Mouse (Mus musculus): ENCODE results near the gene Cmklr1. TPM values are rescaled to one million over a fixed set of nuclear protein-coding genes. Genes with fewer than 3 reads are reported as not detected.

The Cmklr1 gene
- total and polyA plus RNA-seq, 2 experiments from 2014 or later = 1.1 to 2.7 TPM

DNA sequence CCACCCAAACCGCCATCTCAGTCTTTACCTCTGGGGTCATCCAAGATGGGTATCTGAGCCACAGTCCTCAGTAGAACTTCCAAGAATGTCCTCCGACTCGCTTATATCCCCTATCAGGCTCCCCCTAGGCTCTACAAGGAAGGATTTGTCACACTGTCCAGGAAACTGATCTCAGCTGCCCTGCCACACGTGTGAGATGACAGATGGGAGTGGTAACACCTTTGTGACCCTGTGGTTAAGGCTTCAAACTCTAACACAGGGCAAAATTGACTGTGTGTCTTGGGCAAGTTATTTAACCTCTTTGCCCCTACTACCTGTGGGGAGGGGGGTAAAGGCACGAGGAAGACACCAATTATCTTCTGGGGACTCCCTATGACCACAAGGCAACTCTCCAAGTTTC lies 11.1 kb downstream of the Cmklr1 start:
- H3K9ac ChIP-seq (replicated peaks; ENCODE audit: low read length, poor library complexity, severe bottlenecking) = no peak overlapping the region
- H3K9me3 ChIP-seq (ENCODE audit: low read length) = no peaks in the 10 kb centered on the region
- no peak overlapping the region for H3K4me2 ChIP-seq (ENCODE audit: low read depth, low read length, poor library complexity, severe bottlenecking)
- DNase-seq (ENCODE audit: low spot score) (no peak), ATAC-seq (ENCODE audit: low FRiP score) (no peak)
- H3K4me1 ChIP-seq (ENCODE audit: insufficient read depth, low read length) = peaks cover 7% of the 10 kb centered on the region; the same call in 1 of the 2 replicates
- WGBS = 82% methylated on average over 5 of the region's 5 CpGs
- TF ChIP-seq CTCF (IDR thresholded peaks at IDR 0.05) = no peak
- no peaks in the 10 kb centered on the region for H3K27me3 ChIP-seq (ENCODE audit: insufficient read depth, low read length)
- no peak overlapping the region for H3K4me3 ChIP-seq (ENCODE audit: low read depth, low read length)
- no peak overlapping the region for H3K27ac ChIP-seq (ENCODE audit: low read depth, low read length)
- H3K36me3 ChIP-seq (ENCODE audit: insufficient read depth, low read length) = no peaks in the 10 kb centered on the region

DNA sequence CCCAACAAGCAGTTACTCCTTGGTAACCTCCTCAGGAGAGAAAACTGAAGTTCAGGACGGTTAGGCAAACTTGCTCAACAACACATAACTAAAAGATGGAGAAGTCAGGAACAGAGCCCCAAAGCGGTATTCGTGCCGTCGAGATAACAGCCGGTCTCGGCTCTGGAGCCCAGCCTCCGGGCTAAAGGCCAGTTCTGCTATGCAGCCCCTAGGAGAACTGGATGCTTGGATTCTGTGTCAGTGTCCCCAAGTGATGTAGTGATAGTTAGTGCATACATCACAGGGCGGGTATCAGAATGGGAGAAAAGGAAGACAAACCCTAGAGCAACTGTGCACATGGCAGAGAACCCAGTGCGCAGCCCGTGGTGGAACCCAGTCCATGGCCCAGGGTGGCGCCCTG lies 12.2 kb downstream of the Cmklr1 start:
- Histone ChIP-seq H3K9ac (replicated peaks; ENCODE audit: low read length, poor library complexity, severe bottlenecking) (no peak overlapping the region), H3K36me3 (ENCODE audit: insufficient read depth, low read length) (no peaks in the 10 kb centered on the region), H3K27me3 (ENCODE audit: insufficient read depth, low read length) (no peaks in the 10 kb centered on the region), H3K4me3 (ENCODE audit: low read depth, low read length) (no peak overlapping the region), H3K4me1 (ENCODE audit: insufficient read depth, low read length) (peaks cover 4% of the 10 kb centered on the region; the same call in 1 of the 2 replicates), H3K27ac (ENCODE audit: low read depth, low read length) (no peak overlapping the region), H3K9me3 (ENCODE audit: low read length) (no peaks in the 10 kb centered on the region), H3K4me2 (ENCODE audit: low read depth, low read length, poor library complexity, severe bottlenecking) (no peak overlapping the region)
- ATAC-seq (ENCODE audit: low FRiP score) (no peak), DNase-seq (ENCODE audit: low spot score) (no peak)
- no peak for TF ChIP-seq CTCF (IDR thresholded peaks at IDR 0.05)
- WGBS = 84% methylated on average over 12 of the region's 12 CpGs

DNA sequence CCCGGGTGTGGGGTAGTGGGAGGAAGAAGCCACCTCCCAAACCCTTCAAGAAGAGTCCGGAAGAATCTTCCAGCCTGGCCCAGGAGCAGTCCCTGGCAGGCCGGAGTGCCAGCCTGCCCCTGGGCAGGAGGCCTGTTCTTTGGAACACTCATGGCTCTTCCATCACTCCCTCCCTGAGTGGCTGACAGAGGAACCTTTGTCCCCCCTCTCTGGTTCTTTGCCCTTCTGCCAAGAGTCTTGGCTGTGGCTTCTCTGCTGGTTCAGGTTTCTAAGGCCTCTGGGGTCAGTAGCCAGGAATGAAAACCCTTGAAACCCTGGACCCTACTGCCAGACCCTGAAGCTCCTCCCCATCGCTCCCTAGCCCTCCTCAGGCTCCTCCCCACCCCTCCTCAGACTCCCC lies 12.6 kb downstream of the Cmklr1 start:
- DNase-seq (ENCODE audit: low spot score) (peak; percentile 83), ATAC-seq (ENCODE audit: low FRiP score) (no peak)
- WGBS = 79% methylated on average over 4 of the region's 4 CpGs
- H3K27ac ChIP-seq (ENCODE audit: low read depth, low read length) = no peak overlapping the region
- H3K4me2 ChIP-seq (ENCODE audit: low read depth, low read length, poor library complexity, severe bottlenecking) = no peak overlapping the region
- no peak overlapping the region for H3K9ac ChIP-seq (replicated peaks; ENCODE audit: low read length, poor library complexity, severe bottlenecking)
- no peaks in the 10 kb centered on the region for H3K36me3 ChIP-seq (ENCODE audit: insufficient read depth, low read length)
- no peak overlapping the region for H3K4me3 ChIP-seq (ENCODE audit: low read depth, low read length)
- H3K4me1 ChIP-seq (ENCODE audit: insufficient read depth, low read length) = peaks cover 3% of the 10 kb centered on the region; the same call in 1 of the 2 replicates
- H3K27me3 ChIP-seq (ENCODE audit: insufficient read depth, low read length) = no peaks in the 10 kb centered on the region
- H3K9me3 ChIP-seq (ENCODE audit: low read length) = no peaks in the 10 kb centered on the region
- no peak for TF ChIP-seq CTCF (IDR thresholded peaks at IDR 0.05)

DNA sequence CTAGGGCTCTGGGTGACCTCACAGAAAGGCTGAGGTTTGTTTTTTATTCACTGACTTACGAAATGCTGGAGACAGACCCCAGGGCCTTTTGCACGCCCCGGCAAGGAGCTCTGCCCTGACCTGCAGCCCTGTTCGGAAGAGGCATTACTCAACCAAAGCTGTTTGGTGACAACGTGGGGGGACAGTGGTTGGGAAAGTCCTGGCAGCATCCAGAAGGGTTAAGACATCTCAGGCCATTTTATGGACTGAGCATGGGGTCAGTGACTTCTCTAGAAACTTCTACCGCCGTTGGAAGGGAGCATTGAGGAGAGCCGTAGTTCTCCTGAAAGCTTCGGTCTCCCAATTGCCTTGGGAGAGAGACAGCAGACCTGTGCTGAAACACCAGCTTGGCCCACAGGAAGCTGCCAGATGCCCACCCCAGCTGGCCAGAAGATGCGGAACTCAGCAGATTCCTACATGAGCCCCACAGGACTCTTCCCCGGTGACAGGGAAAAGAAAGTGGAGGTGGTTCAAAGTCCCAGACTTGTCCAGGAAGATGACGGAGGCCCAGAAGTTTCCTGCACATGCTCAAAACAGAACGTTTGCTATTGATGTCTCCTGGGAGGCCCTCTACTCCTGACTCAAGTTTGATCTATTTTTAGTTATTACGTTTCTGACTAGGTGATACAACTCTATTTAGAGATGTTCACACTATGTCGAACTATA lies 14.2 kb downstream of the Cmklr1 start:
- H3K27ac ChIP-seq (ENCODE audit: low read depth, low read length) = no peak overlapping the region
- H3K4me2 ChIP-seq (ENCODE audit: low read depth, low read length, poor library complexity, severe bottlenecking) = no peak overlapping the region
- DNase-seq (ENCODE audit: low spot score) (no peak), ATAC-seq (ENCODE audit: low FRiP score) (no peak)
- H3K4me1 ChIP-seq (ENCODE audit: insufficient read depth, low read length) = peaks cover 3% of the 10 kb centered on the region; the same call in 1 of the 2 replicates
- H3K4me3 ChIP-seq (ENCODE audit: low read depth, low read length) = no peak overlapping the region
- H3K27me3 ChIP-seq (ENCODE audit: insufficient read depth, low read length) = no peaks in the 10 kb centered on the region
- H3K9me3 ChIP-seq (ENCODE audit: low read length) = no peaks in the 10 kb centered on the region
- no peaks in the 10 kb centered on the region for H3K36me3 ChIP-seq (ENCODE audit: insufficient read depth, low read length)
- H3K9ac ChIP-seq (replicated peaks; ENCODE audit: low read length, poor library complexity, severe bottlenecking) = no peak overlapping the region
- WGBS = 82% methylated on average over 15 of the region's 15 CpGs
- TF ChIP-seq CTCF (IDR thresholded peaks at IDR 0.05) = no peak

DNA sequence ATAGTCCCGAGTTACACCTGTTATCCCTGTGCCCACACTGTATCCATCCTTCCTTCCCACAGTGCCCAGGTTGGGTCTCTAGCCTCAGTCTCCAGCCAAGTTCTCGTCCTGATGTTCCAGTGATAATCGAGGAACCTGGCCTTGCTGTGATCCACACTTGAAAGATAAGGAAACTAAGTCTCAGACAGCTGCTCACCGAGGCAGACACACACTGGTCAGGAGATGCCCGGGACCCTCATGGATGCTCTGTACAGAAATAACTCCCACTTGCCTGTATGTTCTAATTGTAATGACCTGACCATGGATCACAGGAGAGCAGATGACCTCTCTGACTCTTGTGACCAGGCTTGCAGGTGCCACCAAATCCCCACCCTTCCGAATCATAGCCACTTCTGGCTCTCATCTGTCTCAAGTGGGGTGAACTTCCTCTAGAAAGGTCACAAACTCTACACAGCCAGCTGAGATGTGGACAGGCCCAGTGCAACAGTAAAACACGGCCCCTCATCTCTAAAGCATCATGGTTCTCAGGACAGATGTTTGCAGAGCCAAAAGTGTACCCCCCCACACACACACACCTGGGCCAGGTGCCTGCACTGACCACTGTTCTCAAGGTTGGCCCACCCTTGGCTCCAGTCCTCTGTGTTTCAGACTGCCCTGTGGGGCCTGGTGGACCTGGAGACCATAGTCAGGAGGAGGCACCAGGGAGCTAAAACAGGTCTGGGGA lies 15.2 kb downstream of the Cmklr1 start:
- DNase-seq (ENCODE audit: low spot score) = no peak
- Histone ChIP-seq H3K27me3 (ENCODE audit: insufficient read depth, low read length) (no peaks in the 10 kb centered on the region), H3K36me3 (ENCODE audit: insufficient read depth, low read length) (no peaks in the 10 kb centered on the region), H3K4me2 (ENCODE audit: low read depth, low read length, poor library complexity, severe bottlenecking) (no peak overlapping the region), H3K9me3 (ENCODE audit: low read length) (no peaks in the 10 kb centered on the region), H3K4me1 (ENCODE audit: insufficient read depth, low read length) (peaks cover 3% of the 10 kb centered on the region; the same call in 1 of the 2 replicates), H3K9ac (replicated peaks; ENCODE audit: low read length, poor library complexity, severe bottlenecking) (no peak overlapping the region), H3K4me3 (ENCODE audit: low read depth, low read length) (no peak overlapping the region), H3K27ac (ENCODE audit: low read depth, low read length) (no peak overlapping the region)
- no peak for TF ChIP-seq CTCF (IDR thresholded peaks at IDR 0.05)
- ATAC-seq (ENCODE audit: low FRiP score) = no peak
- 89% methylated on average over 7 of the region's 7 CpGs for WGBS

DNA sequence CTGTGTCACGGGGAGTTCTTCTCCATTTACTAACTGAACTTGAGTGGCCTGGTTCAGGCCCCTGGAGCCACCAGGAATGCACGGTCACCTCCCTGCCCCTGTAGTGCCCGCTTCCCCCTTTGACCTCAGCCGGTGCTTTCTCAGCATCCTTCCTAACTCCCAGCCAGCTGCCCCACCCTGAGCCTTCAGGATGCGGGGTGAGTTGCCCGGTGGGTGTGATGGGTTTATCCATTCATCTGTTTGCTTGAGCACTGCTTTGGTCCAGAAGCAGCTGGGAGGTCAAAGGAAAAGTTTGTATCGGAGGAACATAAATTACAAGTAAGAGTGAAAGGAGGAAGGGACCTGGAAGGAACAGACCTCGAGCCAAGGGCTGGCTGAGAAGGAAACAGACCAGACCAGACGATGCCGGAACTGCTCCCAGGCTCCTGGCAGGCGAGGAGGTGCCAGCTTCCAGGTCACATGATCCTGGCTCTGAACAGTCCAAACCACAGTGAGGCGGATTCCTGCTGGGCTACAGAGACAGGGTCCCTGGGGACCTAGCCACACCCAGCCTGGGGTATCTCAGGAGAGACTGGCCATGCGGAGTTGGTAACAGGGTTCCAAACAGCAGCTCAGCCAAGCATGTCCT lies 16.1 kb downstream of the Cmklr1 start:
- Histone ChIP-seq H3K36me3 (ENCODE audit: insufficient read depth, low read length) (no peaks in the 10 kb centered on the region), H3K4me1 (ENCODE audit: insufficient read depth, low read length) (peaks cover 3% of the 10 kb centered on the region; the same call in 1 of the 2 replicates), H3K9me3 (ENCODE audit: low read length) (no peaks in the 10 kb centered on the region), H3K4me3 (ENCODE audit: low read depth, low read length) (no peak overlapping the region), H3K27ac (ENCODE audit: low read depth, low read length) (no peak overlapping the region), H3K9ac (replicated peaks; ENCODE audit: low read length, poor library complexity, severe bottlenecking) (no peak overlapping the region), H3K27me3 (ENCODE audit: insufficient read depth, low read length) (no peaks in the 10 kb centered on the region), H3K4me2 (ENCODE audit: low read depth, low read length, poor library complexity, severe bottlenecking) (no peak overlapping the region)
- TF ChIP-seq CTCF (IDR thresholded peaks at IDR 0.05) = no peak
- 61% methylated on average over 13 of the region's 13 CpGs for WGBS
- DNase-seq (ENCODE audit: low spot score) (peak; percentile 69), ATAC-seq (ENCODE audit: low FRiP score) (no peak; the same call in 1 of the 2 replicates)
